ENCODE assay signal across 11 mouse cellular contexts in genomic region chr13:99609151-99610146, GRCm38 (mm10).
A peak's percentile ranks its signal among the peaks of the same experiment; 100 is the strongest.
DNase-seq lines count a peak whose midpoint lies in the region; ATAC-seq lines count a peak whose summit lies in the region.
"Had no signal": no experiment of that assay in that cellular context is flagged by ENCODE, and none has a peak within 500 bp of the region (broad histone marks: within the 10 kb centered on the region; RNA-seq: fewer than 3 reads in every experiment).

No protein-coding gene starts in this region.

- H3K27me3 ChIP-seq in hindbrain, embryonic 11.5 days (ENCODE audit: control insufficient read depth, insufficient read depth, low read length): no peaks in the 10 kb centered on the region
- no peaks in the 10 kb centered on the region for H3K27me3 ChIP-seq in midbrain, embryonic 15.5 days (replicated peaks)

- H3K9me3 ChIP-seq in hindbrain, embryonic 11.5 days (ENCODE audit: control insufficient read depth, low read length): no peaks in the 10 kb centered on the region
- H3K9me3 ChIP-seq in midbrain, embryonic 15.5 days: no peaks in the 10 kb centered on the region

- intact Hi-C loops in gastrocnemius, postnatal 36 days (cut with DNase I): no loop called here

- peak; percentile 79 for ATAC-seq in hindbrain, embryonic 11.5 days (ENCODE audit: low FRiP score)
- ATAC-seq in midbrain, embryonic 15.5 days (replicated peaks): peak; percentile 75
- ATAC-seq: activated CD4-positive, CD25-positive, alpha-beta regulatory T cell, adult 4 months; liver, postnatal 0 days had no signal

- H3K4me2 ChIP-seq in hindbrain, embryonic 11.5 days (replicated peaks; ENCODE audit: low read depth, low read length): 0 out of 2 replicates have a peak overlapping the region, but pooled peaks have one; percentile 15
- no peak overlapping the region for H3K4me2 ChIP-seq in midbrain, embryonic 15.5 days

- no peak overlapping the region for H3K4me3 ChIP-seq in hindbrain, embryonic 11.5 days (ENCODE audit: low read depth, low read length)
- H3K4me3 ChIP-seq in midbrain, embryonic 15.5 days: no peak overlapping the region
- H3K4me3 ChIP-seq: gastrocnemius, adult 2 months had no signal

- H3K9ac ChIP-seq in hindbrain, embryonic 11.5 days (ENCODE audit: low read depth, low read length): no peak overlapping the region
- H3K9ac ChIP-seq in midbrain, embryonic 15.5 days: no peak overlapping the region
- H3K9ac ChIP-seq: liver, postnatal 0 days had no signal

- H3K36me3 ChIP-seq in hindbrain, embryonic 11.5 days (ENCODE audit: control insufficient read depth, insufficient read depth, low read length): no peaks in the 10 kb centered on the region
- no peaks in the 10 kb centered on the region for H3K36me3 ChIP-seq in midbrain, embryonic 15.5 days (replicated peaks)

- peaks cover 4% of the 10 kb centered on the region for H3K4me1 ChIP-seq in hindbrain, embryonic 11.5 days (replicated peaks; ENCODE audit: control insufficient read depth, insufficient read depth, low read length)
- peaks cover 23% of the 10 kb centered on the region for H3K4me1 ChIP-seq in midbrain, embryonic 15.5 days

- WGBS in hindbrain, embryonic 11.5 days: 31% methylated on average over 9 of the region's 9 CpGs
- WGBS in midbrain, embryonic 15.5 days: 16% methylated on average over 9 of the region's 9 CpGs

- peak; percentile 93 for DNase-seq in R1 (ENCODE audit: low read depth, low spot score)
- DNase-seq in embryo, embryonic 11 days: peak; percentile 62
- peak; percentile 70 for DNase-seq in hindbrain, embryonic 11.5 days (ENCODE audit: low spot score)
- DNase-seq in thymus, postnatal 36 days: no peak
- no peak for DNase-seq in gastrocnemius, postnatal 36 days
- no peak for DNase-seq in thymus, postnatal 25 days
- no peak for DNase-seq in layer of hippocampus, postnatal 25 days (ENCODE audit: extremely low spot score in 1 of 2, low spot score in 1 of 2)
- DNase-seq: gastrocnemius, adult 2 months; liver, postnatal 0 days had no signal

- no peak overlapping the region for H3K27ac ChIP-seq in hindbrain, embryonic 11.5 days (ENCODE audit: low read depth, low read length)
- peak overlapping the region; percentile 75 for H3K27ac ChIP-seq in midbrain, embryonic 15.5 days
- H3K27ac ChIP-seq: gastrocnemius, adult 2 months had no signal

Comparison
In these comparisons a context has a peak if more than half of its experiments do, and no peak if none do; other contexts are left out.
1. DNase-seq: peak in R1 (single experiment), embryo, embryonic 11 days (single experiment) and hindbrain, embryonic 11.5 days (single experiment); none in thymus, postnatal 36 days (0 of 2), gastrocnemius, postnatal 36 days (0 of 2), thymus, postnatal 25 days (single experiment) and layer of hippocampus, postnatal 25 days (0 of 2).